Mouse (Mus musculus) small intestine, adult 2 months (tissue): ENCODE data around the gene Rsrp1. TPM values are rescaled to one million over a fixed set of nuclear protein-coding genes. Genes with fewer than 3 reads are reported as not detected.

Experiments used
- H3K27ac ChIP-seq: fragments of 200-500 bp; 2 replicates; pipeline ENCODE4 v1.5.1; 2012; ENCODE audit warnings: low read depth, low read length, control low read depth, inconsistent platforms; ENCODE audit not compliant: insufficient read depth
- H3K27me3 ChIP-seq: fragments of 200-500 bp; 2 replicates; pipeline ENCODE4 v1.6.1; 2012; ENCODE audit warnings: mild to moderate bottlenecking, moderate library complexity, low read length, inconsistent platforms; ENCODE audit not compliant: control insufficient read depth, insufficient read depth
- H3K36me3 ChIP-seq: fragments of 200-500 bp; 2 replicates; pipeline ENCODE4 v1.6.1; 2012; ENCODE audit warnings: mild to moderate bottlenecking, low read length, control low read depth, inconsistent platforms; ENCODE audit not compliant: control insufficient read depth, insufficient read depth
- H3K4me1 ChIP-seq: fragments of 200-500 bp; 2 replicates; pipeline ENCODE4 v1.6.1; 2012; ENCODE audit warnings: low read length, inconsistent platforms, mixed read lengths; ENCODE audit not compliant: control insufficient read depth, insufficient read depth, insufficient read length
- H3K4me3 ChIP-seq: fragments of 200-500 bp; 2 replicates; pipeline ENCODE4 v1.5.1; 2012; ENCODE audit warnings: low read depth, mild to moderate bottlenecking, control low read depth, inconsistent platforms, low read length, moderate library complexity
- CTCF ChIP-seq: fragments of 200-500 bp; IDR thresholded peaks from 2 replicates; pipeline ENCODE4 v1.5.1; 2012; ENCODE audit warnings: low read depth, mild to moderate bottlenecking, control low read depth, inconsistent platforms, low read length, moderate library complexity, mixed read lengths; ENCODE audit not compliant: insufficient replicate concordance, insufficient read length; ENCODE audit errors: extremely low read depth
- POLR2A ChIP-seq: fragments of 200-500 bp; IDR thresholded peaks from 2 replicates; pipeline ENCODE4 v1.6.1; 2012; ENCODE audit warnings: low read depth, mild to moderate bottlenecking, control low read depth, inconsistent platforms, low read length, moderate library complexity
- WGBS: fragments of 180-500 bp; shearing (Covaris S2); methylation state at CpG from one replicate; pipeline ENCODE4 v1.1.7; 2018; 5-methylcytosine and 5-hydroxymethylcytosine counted together
- polyA plus RNA-seq: library from polyadenylated mRNA; depleted of rRNA; stranded (reverse); fragments of >200 nt; gene quantifications from 2 replicates; pipeline ENCODE4 v1.2.3, GENCODE M21; 2012; rRNA removed

Gene Rsrp1
- polyA plus RNA-seq, 1 experiment, result 1,409 TPM

- no peaks in the 10 kb centered on the region for H3K36me3 ChIP-seq
- no peak overlapping the region for H3K4me3 ChIP-seq
- no peak overlapping the region for H3K27ac ChIP-seq
- peak; percentile 22; the same call in 1 of the 2 replicates for TF ChIP-seq CTCF
- no peak for TF ChIP-seq POLR2A
- WGBS, result 24% methylated on average over 14 of the region's 14 CpGs
- 0 out of 2 replicates have a peak, but pooled peaks cover 2% of the 10 kb centered on the region for H3K4me1 ChIP-seq
- H3K27me3 ChIP-seq, result no peaks in the 10 kb centered on the region
These were observed 52.0 kb downstream of the Rsrp1 start for GRCm38 (mm10) chr4:134975261-134975928.

- TF ChIP-seq CTCF (no peak), POLR2A (no peak)
- Histone ChIP-seq H3K4me3 (no peak overlapping the region), H3K36me3 (no peaks in the 10 kb centered on the region), H3K27me3 (no peaks in the 10 kb centered on the region), H3K27ac (no peak overlapping the region), H3K4me1 (0 out of 2 replicates have a peak, but pooled peaks cover 2% of the 10 kb centered on the region)
- WGBS, result 82% methylated on average over 4 of the region's 4 CpGs
These were observed 52.5 kb downstream of the Rsrp1 start for GRCm38 (mm10) chr4:134975929-134976308.

Other genes starting within 250 kb of the Rsrp1 start
- gene Man1c1, start 219.3 kb upstream of the Rsrp1 start, polyA plus RNA-seq, result 2.8 and 3.7 TPM in 2 replicates
- 10.8 and 11.2 TPM in 2 replicates for gene Ldlrap1, start 155.6 kb upstream of the Rsrp1 start, polyA plus RNA-seq
- 6.7 and 8.1 TPM in 2 replicates for gene Maco1, start 70.2 kb upstream of the Rsrp1 start, polyA plus RNA-seq
- gene Rhd, start 59.1 kb upstream of the Rsrp1 start, polyA plus RNA-seq, result not detected in 2 replicates
- 29.8 and 54.4 TPM in 2 replicates for gene Tmem50a, start 8.6 kb upstream of the Rsrp1 start, polyA plus RNA-seq
- gene Syf2, start 7.3 kb downstream of the Rsrp1 start, polyA plus RNA-seq, result 2.4 and 9.2 TPM in 2 replicates
- 7.2 and 23.7 TPM in 2 replicates for gene Runx3, start 197.1 kb downstream of the Rsrp1 start, polyA plus RNA-seq